In the genomic region with DNA sequence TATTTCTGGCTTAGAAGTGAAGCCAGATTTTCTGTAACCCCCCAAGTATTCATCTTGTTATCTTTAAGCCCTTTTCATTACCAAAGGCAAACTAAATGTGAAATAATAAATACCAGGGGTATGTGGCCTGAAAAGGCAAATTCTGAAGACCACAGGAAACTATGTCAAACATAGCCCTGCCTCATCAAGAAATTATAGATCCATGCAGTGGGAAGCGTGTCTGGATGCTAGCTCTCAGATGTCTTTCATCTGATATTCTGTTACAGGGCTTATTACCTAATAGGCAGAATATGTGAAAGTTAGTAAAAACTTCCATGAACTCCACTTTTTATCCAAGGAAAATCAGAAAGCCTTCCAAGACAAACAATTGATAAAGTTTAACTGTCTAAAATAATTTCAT, we compare ENCODE assay signal across 32 mouse cellular contexts.
"Had no signal": no experiment of that assay in that cellular context is flagged by ENCODE, and none has a peak within 500 bp of the region (broad histone marks: within the 10 kb centered on the region; RNA-seq: fewer than 3 reads in every experiment).

No protein-coding gene starts in this region.

- H3K4me3 ChIP-seq: limb, embryonic 10.5 days; limb, embryonic 12.5 days; limb, embryonic 13.5 days; limb, embryonic 15.5 days; liver, embryonic 12.5 days; liver, embryonic 13.5 days; liver, embryonic 15.5 days; lung, embryonic 15.5 days; megakaryocyte, embryonic 14.5 days; midbrain, embryonic 10.5 days; midbrain, embryonic 12.5 days; midbrain, embryonic 13.5 days; midbrain, embryonic 15.5 days; myocyte; neural tube, embryonic 12.5 days had no signal

- H3K9me3 ChIP-seq: limb, embryonic 10.5 days; limb, embryonic 12.5 days; limb, embryonic 13.5 days; limb, embryonic 15.5 days; liver, embryonic 12.5 days; liver, embryonic 13.5 days; liver, embryonic 15.5 days; lung, embryonic 15.5 days; megakaryocyte, embryonic 14.5 days; midbrain, embryonic 10.5 days; midbrain, embryonic 12.5 days; midbrain, embryonic 13.5 days; midbrain, embryonic 15.5 days; neural tube, embryonic 12.5 days had no signal

- H3K36me3 ChIP-seq: limb, embryonic 10.5 days; limb, embryonic 12.5 days; limb, embryonic 13.5 days; limb, embryonic 15.5 days; liver, embryonic 12.5 days; liver, embryonic 13.5 days; liver, embryonic 15.5 days; lung, embryonic 15.5 days; midbrain, embryonic 10.5 days; midbrain, embryonic 12.5 days; midbrain, embryonic 13.5 days; midbrain, embryonic 15.5 days; neural tube, embryonic 12.5 days had no signal

- H3K27ac ChIP-seq: limb, embryonic 10.5 days; limb, embryonic 12.5 days; limb, embryonic 13.5 days; limb, embryonic 15.5 days; liver, embryonic 12.5 days; liver, embryonic 13.5 days; liver, embryonic 14.5 days; liver, embryonic 15.5 days; lung, embryonic 15.5 days; macrophage; midbrain, embryonic 10.5 days; midbrain, embryonic 12.5 days; midbrain, embryonic 13.5 days; midbrain, embryonic 15.5 days; neural tube, embryonic 12.5 days had no signal

- DNase-seq: left cerebral cortex, postnatal 4 days; liver; liver, embryonic 13.5 days; liver, postnatal 0 days; lung, adult 18-20 months; lung, adult 2 months; lung, embryonic 14.5 days; lung, postnatal 10 days; lung, postnatal 14 days; lung, postnatal 36 days; lung, postnatal 4 days; midbrain, embryonic 14.5 days had no signal

- H3K9ac ChIP-seq: limb, embryonic 12.5 days; limb, embryonic 13.5 days; limb, embryonic 15.5 days; liver, embryonic 12.5 days; liver, embryonic 13.5 days; liver, embryonic 14.5 days; liver, embryonic 15.5 days; liver, postnatal 0 days; lung, embryonic 14.5 days; lung, embryonic 15.5 days; midbrain, embryonic 12.5 days; midbrain, embryonic 13.5 days; midbrain, embryonic 15.5 days; neural tube, embryonic 12.5 days had no signal

- H3K27me3 ChIP-seq: limb, embryonic 12.5 days; limb, embryonic 13.5 days; limb, embryonic 15.5 days; liver, embryonic 12.5 days; liver, embryonic 13.5 days; liver, embryonic 15.5 days; lung, embryonic 15.5 days; megakaryocyte, embryonic 14.5 days; midbrain, embryonic 12.5 days; midbrain, embryonic 13.5 days; midbrain, embryonic 15.5 days; neural tube, embryonic 12.5 days had no signal

- H3K4me2 ChIP-seq: limb, embryonic 12.5 days; limb, embryonic 13.5 days; limb, embryonic 15.5 days; liver, embryonic 11.5 days; liver, embryonic 12.5 days; liver, embryonic 13.5 days; liver, embryonic 15.5 days; lung, embryonic 14.5 days; lung, embryonic 15.5 days; midbrain, embryonic 11.5 days; midbrain, embryonic 12.5 days; midbrain, embryonic 13.5 days; midbrain, embryonic 15.5 days; neural tube, embryonic 12.5 days had no signal

- H3K4me1 ChIP-seq: limb, embryonic 10.5 days; limb, embryonic 12.5 days; limb, embryonic 13.5 days; limb, embryonic 15.5 days; liver, embryonic 12.5 days; liver, embryonic 13.5 days; liver, embryonic 15.5 days; lung, embryonic 15.5 days; megakaryocyte, embryonic 14.5 days; midbrain, embryonic 10.5 days; midbrain, embryonic 12.5 days; midbrain, embryonic 13.5 days; midbrain, embryonic 15.5 days; neural tube, embryonic 12.5 days had no signal

- ATAC-seq: liver, embryonic 12.5 days; liver, postnatal 0 days; lung, postnatal 0 days; midbrain, embryonic 13.5 days; midbrain, embryonic 15.5 days; midbrain, embryonic 16.5 days had no signal
